Mouse (Mus musculus): ENCODE data around the gene Cdk10.

Cdk10 gene

GRCm38 (mm10) chr8:123275096-123275495 is 50.5 kb downstream of the Cdk10 start:
- DNase-seq = no peak

GRCm38 (mm10) chr8:123278445-123278844 is 53.8 kb downstream of the Cdk10 start:
- DNase-seq = no peak

- DNase-seq = no peak
Observed at GRCm38 (mm10) chr8:123279828-123280227, 55.2 kb downstream of the Cdk10 start.

GRCm38 (mm10) chr8:123280302-123281094 is 55.9 kb downstream of the Cdk10 start:
- DNase-seq = no peak
